Mouse (Mus musculus) left cerebral cortex, postnatal 14 days (tissue): ENCODE measurements around the gene Aldh1a3. TPM values are rescaled to one million over a fixed set of nuclear protein-coding genes. Genes with fewer than 3 reads are reported as not detected.
A peak's percentile ranks its signal among the peaks of the same experiment; 100 is the strongest.

Source experiments
- DNase-seq, 2 experiments: peaks; one replicate each; pipeline ENCODE4 v3.0.0; 2021 to 2022; ENCODE audit warnings: low spot score in 2 of 2, mixed read lengths in 1 of 2
- intact Hi-C: fragments of 180-260 bp; cut with DNase I; formaldehyde crosslinking; loops from one replicate; pipeline ENCODE4 v1.15.1; 2025
- microRNA-seq, 2 experiments: library from miRNA; unstranded; fragments of <30 nt; microRNA quantifications; one replicate each; pipeline ENCODE4 v1.2.0; 2022
- total RNA-seq, 2 experiments: library from RNA; stranded (reverse); gene quantifications; 2 replicates each; pipeline ENCODE4 v1.2.3; 2021

The Aldh1a3 gene
- total RNA-seq, 2 experiments from 2014 or later: 2.9 to 3.4 TPM

GRCm38 (mm10) chr7:66342831-66343230, 84.5 kb downstream of the Aldh1a3 start:
- intact Hi-C loops: no loop called here

GRCm38 (mm10) chr7:66342323-66342722, 85.0 kb downstream of the Aldh1a3 start:
- peak; percentile 35 to 45 for DNase-seq
- intact Hi-C loops: no loop called here

More at GRCm38 (mm10) chr7:66342831-66343230, 84.5 kb downstream of the Aldh1a3 start:
- no peak for DNase-seq

Small RNA genes lying within 50 kb of the gene (microRNA-seq; reads per million reads assigned to microRNA genes)
- gene Mir7057: 0 reads per million in 2 experiments

Other genes with a start within 250 kb of the Aldh1a3 start
- gene Gm10974, start 61.6 kb downstream of the Aldh1a3 start, total RNA-seq: not detected
- gene Lrrk1, start 39.2 kb downstream of the Aldh1a3 start, total RNA-seq: 1 to 10 TPM; 3.5 to 4.4 TPM